Mouse (Mus musculus) forebrain, embryonic 11.5 days (tissue): ENCODE results near the gene Cox15. TPM values are rescaled to one million over a fixed set of nuclear protein-coding genes. Genes with fewer than 3 reads are reported as not detected.

Experiments used
- ATAC-seq: fragments of 200-750 bp; cut with Nextera tagmentation; replicated peaks from 2 replicates; pipeline ENCODE4 v1.8.0; 2017; ENCODE audit warnings: moderate TSS enrichment; ENCODE audit not compliant: low FRiP score
- DNase-seq: peaks from one replicate; pipeline ENCODE4 v3.0.0-alpha.2; 2017; ENCODE audit warnings: low spot score
- H3K27ac ChIP-seq: fragments of 300-500 bp; sonication (generic); 2 replicates; pipeline ENCODE4 v1.5.1; 2014; ENCODE audit warnings: low read depth, low read length
- H3K27me3 ChIP-seq: fragments of 300-500 bp; sonication (generic); 2 replicates; pipeline ENCODE4 v1.6.1; 2014; ENCODE audit warnings: mild to moderate bottlenecking, low read length, mixed read lengths; ENCODE audit not compliant: control insufficient read depth, insufficient read depth
- H3K36me3 ChIP-seq: fragments of 300-500 bp; sonication (generic); 2 replicates; pipeline ENCODE4 v1.6.1; 2014; ENCODE audit warnings: mild to moderate bottlenecking, low read length, moderate library complexity, mixed read lengths; ENCODE audit not compliant: control insufficient read depth, insufficient read depth
- H3K4me1 ChIP-seq: fragments of 300-500 bp; sonication (generic); replicated peaks from 2 replicates; pipeline ENCODE4 v1.6.1; 2014; ENCODE audit warnings: low read length, mixed read lengths; ENCODE audit not compliant: control insufficient read depth, insufficient read depth
- H3K4me2 ChIP-seq: fragments of 300-500 bp; sonication (generic); 2 replicates; pipeline ENCODE4 v1.6.1; 2014; ENCODE audit warnings: low read depth, mild to moderate bottlenecking, low read length, moderate library complexity, mixed read lengths; ENCODE audit not compliant: severe bottlenecking
- H3K4me3 ChIP-seq: fragments of 300-500 bp; sonication (generic); 2 replicates; pipeline ENCODE4 v1.5.1; 2014; ENCODE audit warnings: low read depth, low read length
- H3K9ac ChIP-seq: fragments of 300-500 bp; sonication (generic); 2 replicates; pipeline ENCODE4 v1.6.1; 2014; ENCODE audit warnings: low read length
- H3K9me3 ChIP-seq: fragments of 300-500 bp; sonication (generic); 2 replicates; pipeline ENCODE4 v1.6.1; 2016; ENCODE audit warnings: low read length, mixed read lengths; ENCODE audit not compliant: control insufficient read depth
- WGBS: fragments of 180-500 bp; shearing (Covaris S2); extraction: QIAGEN DNeasy Blood & Tissue Kit; methylation state at CpG from one replicate; pipeline ENCODE4 v1.1.7; 2014; 5-methylcytosine and 5-hydroxymethylcytosine counted together
- polyA plus RNA-seq: library from polyadenylated mRNA; unstranded; fragments of >200 nt; fragmentation: Nextera tagmentation; extraction: Ambion mirVana; gene quantifications from 2 replicates; pipeline ENCODE4 v1.2.1, GENCODE M21; 2014

The Cox15 gene
- polyA plus RNA-seq, 1 experiment from 2014 or later: 12.4 TPM

DNA sequence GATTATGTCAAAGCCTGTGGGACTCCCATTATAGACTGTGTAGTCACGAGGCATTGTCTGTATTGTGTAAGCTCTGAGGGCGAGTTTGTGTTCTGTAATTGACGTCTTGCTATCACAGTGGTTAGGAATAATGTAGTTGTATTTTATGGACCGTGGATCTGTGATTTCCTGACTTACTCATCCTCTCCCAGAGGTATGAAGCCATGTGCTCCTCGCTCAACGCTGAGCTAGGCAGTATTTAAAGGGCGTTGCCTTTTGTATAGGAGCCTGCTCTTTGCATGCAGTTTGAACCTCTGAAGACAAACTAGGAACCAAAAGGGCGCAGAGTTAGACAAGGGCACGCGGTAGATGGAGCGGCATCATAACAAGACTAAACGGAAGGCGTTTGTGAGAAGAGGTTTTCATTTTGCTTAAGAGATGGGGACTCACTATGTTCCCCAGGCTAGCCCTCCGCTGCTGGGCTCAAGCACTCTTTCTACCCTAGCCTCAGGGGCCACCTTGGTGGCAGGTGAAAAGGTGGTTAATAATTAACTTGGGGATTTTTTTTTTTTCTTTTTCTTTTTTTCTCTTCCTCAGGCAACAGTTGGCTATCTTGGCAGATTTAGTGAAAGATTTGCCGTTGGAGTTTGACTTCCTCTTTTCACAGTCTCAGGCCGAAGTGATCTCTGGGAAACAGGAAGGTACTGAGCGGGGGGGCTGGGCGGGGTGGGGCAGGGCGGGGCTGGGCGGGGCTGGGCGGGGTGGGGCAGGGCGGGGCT lies 41.5 kb downstream of the Cox15 start:
- DNase-seq (no peak), ATAC-seq (no peak)
- no peaks in the 10 kb centered on the region for H3K27me3 ChIP-seq
- H3K4me1 ChIP-seq: no peaks in the 10 kb centered on the region
- H3K9ac ChIP-seq: no peak overlapping the region
- no peaks in the 10 kb centered on the region for H3K9me3 ChIP-seq
- H3K27ac ChIP-seq: no peak overlapping the region
- WGBS: 67% methylated on average over 18 of the region's 22 CpGs
- no peaks in the 10 kb centered on the region for H3K36me3 ChIP-seq
- no peak overlapping the region for H3K4me3 ChIP-seq
- H3K4me2 ChIP-seq: no peak overlapping the region

GRCm38 (mm10) chr19:43709317-43709716 lies 43.5 kb downstream of the Cox15 start:
- no peaks in the 10 kb centered on the region for H3K9me3 ChIP-seq
- H3K36me3 ChIP-seq: no peaks in the 10 kb centered on the region; the same call in 1 of the 2 replicates
- DNase-seq (no peak), ATAC-seq (no peak)
- no peak overlapping the region for H3K9ac ChIP-seq
- no peak overlapping the region for H3K4me2 ChIP-seq
- H3K27ac ChIP-seq: no peak overlapping the region
- H3K4me3 ChIP-seq: no peak overlapping the region
- 86% methylated on average over 8 of the region's 8 CpGs for WGBS
- H3K27me3 ChIP-seq: no peaks in the 10 kb centered on the region
- H3K4me1 ChIP-seq: no peaks in the 10 kb centered on the region

GRCm38 (mm10) chr19:43708206-43708605 lies 44.6 kb downstream of the Cox15 start:
- WGBS: 93% methylated on average over 7 of the region's 7 CpGs
- H3K36me3 ChIP-seq: no peaks in the 10 kb centered on the region; the same call in 1 of the 2 replicates
- H3K9ac ChIP-seq: no peak overlapping the region
- H3K4me1 ChIP-seq: no peaks in the 10 kb centered on the region
- H3K4me2 ChIP-seq: no peak overlapping the region
- H3K27me3 ChIP-seq: no peaks in the 10 kb centered on the region
- no peak for ATAC-seq
- H3K27ac ChIP-seq: no peak overlapping the region
- DNase-seq: no peak
- no peak overlapping the region for H3K4me3 ChIP-seq
- no peaks in the 10 kb centered on the region for H3K9me3 ChIP-seq

GRCm38 (mm10) chr19:43704787-43705497 lies 47.9 kb downstream of the Cox15 start:
- no peaks in the 10 kb centered on the region for H3K9me3 ChIP-seq
- H3K27me3 ChIP-seq: no peaks in the 10 kb centered on the region
- H3K4me3 ChIP-seq: no peak overlapping the region
- H3K36me3 ChIP-seq: no peaks in the 10 kb centered on the region; the same call in 1 of the 2 replicates
- H3K4me2 ChIP-seq: no peak overlapping the region
- H3K9ac ChIP-seq: no peak overlapping the region
- 92% methylated on average over 17 of the region's 17 CpGs for WGBS
- ATAC-seq (no peak), DNase-seq (no peak)
- no peak overlapping the region for H3K27ac ChIP-seq
- no peaks in the 10 kb centered on the region for H3K4me1 ChIP-seq

GRCm38 (mm10) chr19:43704211-43704610 lies 48.6 kb downstream of the Cox15 start:
- Histone ChIP-seq H3K27me3 (no peaks in the 10 kb centered on the region), H3K4me1 (no peaks in the 10 kb centered on the region), H3K27ac (no peak overlapping the region), H3K9me3 (no peaks in the 10 kb centered on the region), H3K4me3 (no peak overlapping the region), H3K36me3 (no peaks in the 10 kb centered on the region; the same call in 1 of the 2 replicates), H3K9ac (no peak overlapping the region), H3K4me2 (no peak overlapping the region)
- DNase-seq: no peak
- WGBS: 93% methylated on average over 11 of the region's 11 CpGs
- ATAC-seq: no peak

GRCm38 (mm10) chr19:43699763-43700155 lies 53.0 kb downstream of the Cox15 start:
- Histone ChIP-seq H3K9me3 (no peaks in the 10 kb centered on the region), H3K36me3 (no peaks in the 10 kb centered on the region), H3K27me3 (no peaks in the 10 kb centered on the region), H3K4me3 (no peak overlapping the region), H3K27ac (no peak overlapping the region), H3K9ac (no peak overlapping the region), H3K4me1 (no peaks in the 10 kb centered on the region), H3K4me2 (no peak overlapping the region)
- no peak for DNase-seq
- ATAC-seq: no peak
- WGBS: 87% methylated on average over 6 of the region's 6 CpGs

DNA sequence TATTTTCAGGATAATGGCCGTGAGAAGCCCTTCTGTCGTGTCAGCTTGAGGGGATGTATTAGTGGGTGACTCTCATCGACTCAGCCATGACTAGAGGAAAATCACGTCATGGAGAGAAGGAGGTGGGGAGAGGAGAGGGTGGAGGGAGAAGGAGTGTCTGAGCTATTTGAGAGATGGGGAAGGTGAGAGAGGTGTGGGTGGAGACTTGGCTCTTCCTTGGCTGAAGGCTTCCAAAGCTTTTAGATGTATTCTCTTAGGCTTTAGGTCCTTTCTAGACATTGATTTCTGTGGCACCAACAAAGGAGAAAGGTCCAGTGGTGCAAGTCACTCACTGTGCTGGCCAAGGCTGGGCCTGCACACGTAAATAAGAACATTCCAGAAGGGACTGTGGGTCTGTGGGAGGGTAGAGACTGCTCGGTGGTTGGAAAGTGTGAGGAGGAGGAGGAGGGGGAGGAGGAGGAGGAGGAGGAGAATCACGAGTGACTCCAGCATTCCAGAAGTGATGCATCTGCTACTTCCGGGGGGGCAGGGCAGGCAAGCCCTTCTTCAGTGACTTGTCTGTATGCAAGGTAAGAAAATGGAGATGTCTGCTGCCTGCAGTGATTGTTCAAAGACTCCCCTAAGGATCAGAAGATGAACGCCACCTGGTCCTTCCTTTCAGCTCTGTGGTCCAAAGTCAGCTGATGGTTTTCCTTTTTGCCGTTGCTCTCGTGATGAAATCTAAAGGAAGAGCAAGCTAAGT lies 53.6 kb downstream of the Cox15 start:
- no peaks in the 10 kb centered on the region for H3K27me3 ChIP-seq
- WGBS: 80% methylated on average over 11 of the region's 11 CpGs

DNA sequence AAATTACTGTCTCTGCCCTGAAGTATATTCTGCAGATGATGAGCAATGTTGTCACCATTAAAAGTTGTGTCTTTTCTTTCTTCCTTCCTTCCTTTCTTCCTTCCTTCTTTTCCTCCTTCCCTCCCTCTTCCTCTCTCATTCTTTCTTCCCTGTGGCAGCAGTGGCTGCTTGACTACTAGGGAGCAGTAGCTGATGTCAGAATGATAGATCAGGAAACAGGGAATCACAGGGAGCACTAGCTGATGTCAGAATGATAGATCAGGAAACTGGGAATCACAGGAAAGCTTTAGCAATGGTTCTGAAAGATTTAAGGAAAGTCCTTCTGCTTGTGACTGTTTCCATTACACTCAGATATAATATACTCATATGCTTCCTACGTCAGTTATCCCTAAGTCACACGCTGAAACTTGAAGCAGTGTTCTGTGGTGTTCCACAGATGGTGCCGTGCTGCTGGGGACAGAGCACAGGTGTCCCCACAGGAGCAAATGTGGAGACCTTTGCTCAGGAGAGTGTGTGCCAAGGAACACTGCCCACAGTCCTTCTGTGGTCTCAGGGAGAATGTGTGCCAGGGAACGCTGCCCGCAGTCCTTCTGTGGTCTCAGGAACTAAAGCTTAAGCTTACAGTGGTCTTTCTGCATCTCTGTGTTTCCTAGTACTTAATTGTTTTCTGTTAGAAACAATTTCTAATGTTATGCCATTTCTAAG lies 55.0 kb downstream of the Cox15 start:
- WGBS: 93% methylated on average over 5 of the region's 5 CpGs
- Histone ChIP-seq H3K9ac (no peak overlapping the region), H3K4me1 (no peaks in the 10 kb centered on the region), H3K4me3 (no peak overlapping the region), H3K27me3 (no peaks in the 10 kb centered on the region), H3K36me3 (no peaks in the 10 kb centered on the region), H3K9me3 (no peaks in the 10 kb centered on the region), H3K4me2 (no peak overlapping the region), H3K27ac (no peak overlapping the region)
- DNase-seq: no peak
- no peak for ATAC-seq

More for the DNA sequence above, 53.6 kb downstream of the Cox15 start:
- Histone ChIP-seq H3K9me3 (no peaks in the 10 kb centered on the region), H3K4me1 (no peaks in the 10 kb centered on the region), H3K4me3 (no peak overlapping the region), H3K9ac (no peak overlapping the region), H3K4me2 (no peak overlapping the region), H3K36me3 (no peaks in the 10 kb centered on the region), H3K27ac (no peak overlapping the region)
- ATAC-seq: no peak
- DNase-seq: no peak
